Mouse (Mus musculus) left cerebral cortex, postnatal 10 days (tissue): ENCODE results near the gene Smad6. TPM values are rescaled to one million over a fixed set of nuclear protein-coding genes. Genes with fewer than 3 reads are reported as not detected.

Experiments used
- DNase-seq, 2 experiments: peaks; one replicate each; pipeline ENCODE4 v3.0.0; 2021 to 2022; ENCODE audit warnings: low spot score in 2 of 2, mixed read lengths in 1 of 2; ENCODE audit errors: extremely low spot score in 1 of 2
- intact Hi-C: fragments of 180-260 bp; cut with DNase I; formaldehyde crosslinking; loops from one replicate; pipeline ENCODE4 v1.15.1; 2025
- total RNA-seq, 2 experiments: library from RNA; stranded (reverse); gene quantifications; 2 replicates each; pipeline ENCODE4 v1.2.3; 2021

Smad6 gene
- total RNA-seq, 2 experiments from 2014 or later = 1.6 to 2.0 TPM

GRCm38 (mm10) chr9:63941747-63942607 lies 79.9 kb downstream of the Smad6 start:
- DNase-seq = no peak
- intact Hi-C loops = no loop called here

- intact Hi-C loops = no loop called here
- no peak for DNase-seq
Measured at GRCm38 (mm10) chr9:63936256-63936655, 85.6 kb downstream of the Smad6 start.

GRCm38 (mm10) chr9:63933068-63933467 lies 88.8 kb downstream of the Smad6 start:
- DNase-seq = no peak
- intact Hi-C loops = no loop called here

GRCm38 (mm10) chr9:63927340-63928049 lies 94.4 kb downstream of the Smad6 start:
- intact Hi-C loops = no loop called here
- DNase-seq = peak in 1 of 2 experiments; percentile 53

- intact Hi-C loops = no loop called here
- DNase-seq = no peak
Measured at GRCm38 (mm10) chr9:63926377-63926776, 95.5 kb downstream of the Smad6 start.

- intact Hi-C loops = no loop called here
- no peak for DNase-seq
Measured at GRCm38 (mm10) chr9:63923190-63923717, 98.6 kb downstream of the Smad6 start.

- no peak for DNase-seq
- intact Hi-C loops = loop anchor here (5.0 kb wide), 1 partner anchor 183 kb away; no protein-coding TSS in a partner anchor
Measured at GRCm38 (mm10) chr9:63919708-63920107, 102.2 kb downstream of the Smad6 start.

- no peak for DNase-seq
- intact Hi-C loops = loop anchor here (5.0 kb wide), 1 partner anchor 183 kb away; no protein-coding TSS in a partner anchor
Measured at GRCm38 (mm10) chr9:63919001-63919555, 102.8 kb downstream of the Smad6 start.

GRCm38 (mm10) chr9:63918245-63918644 lies 103.6 kb downstream of the Smad6 start:
- intact Hi-C loops = loop anchor here (5.0 kb wide), 1 partner anchor 184 kb away; no protein-coding TSS in a partner anchor
- peak; percentile 33 to 79 for DNase-seq

- intact Hi-C loops = loop anchor here (5.0 kb wide), 1 partner anchor 186 kb away; no protein-coding TSS in a partner anchor
- no peak for DNase-seq
Measured at GRCm38 (mm10) chr9:63916441-63916840, 105.4 kb downstream of the Smad6 start.

GRCm38 (mm10) chr9:63915976-63916375 lies 105.9 kb downstream of the Smad6 start:
- peak in 1 of 2 experiments; percentile 59 for DNase-seq
- intact Hi-C loops = loop anchor here (5.0 kb wide), 1 partner anchor 186 kb away; no protein-coding TSS in a partner anchor

- DNase-seq = no peak
- intact Hi-C loops = loop anchor here (5.0 kb wide), 1 partner anchor 187 kb away; no protein-coding TSS in a partner anchor
Measured at GRCm38 (mm10) chr9:63914944-63915343, 106.9 kb downstream of the Smad6 start.

- intact Hi-C loops = no loop called here
- DNase-seq = peak in 1 of 2 experiments; percentile 15
Measured at GRCm38 (mm10) chr9:63912051-63912450, 109.8 kb downstream of the Smad6 start.

- peak; percentile 67 to 84 for DNase-seq
- intact Hi-C loops = no loop called here
Measured at GRCm38 (mm10) chr9:63909618-63910017, 112.2 kb downstream of the Smad6 start.

- no peak for DNase-seq
Measured at GRCm38 (mm10) chr9:63904543-63904942, 117.3 kb downstream of the Smad6 start.

More at GRCm38 (mm10) chr9:63904543-63904942, 117.3 kb downstream of the Smad6 start:
- intact Hi-C loops = no loop called here
